In the genomic region with DNA sequence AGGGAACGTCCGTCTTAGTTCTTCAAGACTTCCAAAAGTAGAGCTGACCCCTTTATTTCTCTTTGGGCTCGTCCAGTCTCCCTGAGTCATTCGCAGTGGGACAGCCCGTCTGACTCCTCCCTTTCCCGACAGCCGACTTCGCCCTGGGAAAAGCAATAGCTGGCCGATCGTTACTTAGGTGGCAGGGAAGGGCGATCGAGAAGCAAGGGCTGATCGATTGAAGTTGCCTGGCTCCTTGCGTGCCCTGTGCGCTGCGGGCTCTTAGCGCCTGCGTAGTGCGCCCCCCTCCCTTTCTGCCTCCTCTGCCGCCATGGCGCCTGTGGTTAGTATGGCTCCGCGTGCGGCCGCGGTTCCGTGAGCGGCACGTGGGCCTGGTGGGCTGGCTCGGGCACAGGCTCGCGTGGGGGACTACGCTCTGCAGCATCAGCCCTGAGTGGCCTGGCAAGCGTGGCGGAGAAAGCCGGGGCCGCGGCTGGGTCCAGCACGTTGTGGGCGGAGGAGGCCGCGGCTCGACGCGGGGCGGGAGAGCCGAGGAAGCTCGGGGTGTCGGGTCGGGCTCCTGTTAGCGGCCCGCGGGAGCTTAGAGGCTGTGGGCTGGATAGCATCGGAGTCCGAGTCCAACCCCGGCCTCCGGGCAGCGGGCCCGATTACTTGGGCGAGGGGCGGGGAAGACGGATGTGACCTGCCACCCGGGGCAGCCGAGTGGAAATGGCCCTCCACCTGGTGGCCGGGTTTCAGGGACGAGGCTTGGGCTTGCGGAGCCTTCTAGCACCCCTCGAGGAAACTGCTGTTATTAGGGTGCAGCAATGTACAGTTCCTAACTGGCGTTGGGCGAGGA, we compare ENCODE assay signal across 7 mouse cellular contexts. TPM values are rescaled to one million over a fixed set of nuclear protein-coding genes. Genes with fewer than 3 reads are reported as not detected.
DNase-seq lines count a peak whose midpoint lies in the region; ATAC-seq lines count a peak whose summit lies in the region.

TSS of gene Rpl22 (plus strand) at position 169 of the 838 bp plus-strand sequence.

- peaks cover 18% of the 10 kb centered on the region for H3K36me3 ChIP-seq in intestine, embryonic 16.5 days (ENCODE audit: control insufficient read depth, insufficient read depth, low read length)
- H3K36me3 ChIP-seq in midbrain, embryonic 11.5 days (ENCODE audit: control insufficient read depth, insufficient read depth, low read length), result peaks cover 14% of the 10 kb centered on the region

- H3K4me1 ChIP-seq in intestine, embryonic 16.5 days (ENCODE audit: control insufficient read depth, insufficient read depth, low read length), result peaks cover 16% of the 10 kb centered on the region
- H3K4me1 ChIP-seq in midbrain, embryonic 11.5 days (ENCODE audit: control insufficient read depth, insufficient read depth, low read length), result peaks cover 13% of the 10 kb centered on the region

- ATAC-seq in intestine, embryonic 16.5 days, result peak; percentile 97
- peak; percentile 96 for ATAC-seq in midbrain, embryonic 11.5 days (ENCODE audit: low FRiP score)

- no peaks in the 10 kb centered on the region for H3K9me3 ChIP-seq in intestine, embryonic 16.5 days (ENCODE audit: control insufficient read depth, low read length)
- no peaks in the 10 kb centered on the region for H3K9me3 ChIP-seq in midbrain, embryonic 11.5 days (ENCODE audit: control insufficient read depth, low read length)

- peak within 1 kb of the TSS; percentile 99 for H3K9ac ChIP-seq in intestine, embryonic 16.5 days (ENCODE audit: low read depth, low read length)
- H3K9ac ChIP-seq in midbrain, embryonic 11.5 days (ENCODE audit: low read length), result peak within 1 kb of the TSS; percentile 95

- peak; percentile 94 for DNase-seq in adrenal gland, adult 8-10 months
- peak; percentile 96 for DNase-seq in embryo, embryonic 9.5 days (ENCODE audit: extremely low spot score)
- DNase-seq in gastrocnemius, postnatal 4 days (ENCODE audit: low spot score in 2 of 2), result peak; percentile 72 to 90
- DNase-seq in left cerebral cortex, postnatal 36 days (ENCODE audit: low spot score in 2 of 2), result peak; percentile 95
- peak; percentile 99 for DNase-seq in midbrain, embryonic 11.5 days (ENCODE audit: low spot score, missing footprints)
- peak; percentile 96 for DNase-seq in skeletal muscle tissue, adult 2 months (ENCODE audit: low read depth, low spot score)

- H3K4me3 ChIP-seq in intestine, embryonic 16.5 days (ENCODE audit: low read length), result peak within 1 kb of the TSS; percentile 99
- peak within 1 kb of the TSS; percentile 99 for H3K4me3 ChIP-seq in midbrain, embryonic 11.5 days (ENCODE audit: low read depth, low read length)

- H3K4me2 ChIP-seq in intestine, embryonic 16.5 days (ENCODE audit: low read depth, low read length), result peak within 1 kb of the TSS; percentile 73
- peak within 1 kb of the TSS; percentile 82 for H3K4me2 ChIP-seq in midbrain, embryonic 11.5 days

- intact Hi-C loops in left cerebral cortex, postnatal 36 days (cut with DNase I), result no loop called here

- under 1% methylated on average over 70 of the region's 70 CpGs for WGBS in intestine, embryonic 16.5 days
- WGBS in midbrain, embryonic 11.5 days, result under 1% methylated on average over 69 of the region's 70 CpGs

- H3K27me3 ChIP-seq in intestine, embryonic 16.5 days (replicated peaks; ENCODE audit: control insufficient read depth, insufficient read depth, low read length), result no peaks in the 10 kb centered on the region
- H3K27me3 ChIP-seq in midbrain, embryonic 11.5 days (ENCODE audit: control insufficient read depth, insufficient read depth, low read length), result no peaks in the 10 kb centered on the region

- peak within 1 kb of the TSS; percentile 59; the same call in 1 of the 2 replicates for H3K27ac ChIP-seq in intestine, embryonic 16.5 days (ENCODE audit: low read length)
- H3K27ac ChIP-seq in midbrain, embryonic 11.5 days (ENCODE audit: low read depth, low read length), result no peak within 1 kb of the TSS

RNA-seq across cellular contexts. Expression of gene Rpl22, which starts in this region (rescaled TPM):
- 100 to 1,000 TPM; 415 to 500 (median 453) TPM for total RNA-seq in adrenal gland, adult 8-10 months (2022)
- total RNA-seq in gastrocnemius, postnatal 4 days (2021), result 100 to 1,000 TPM; 405 to 428 TPM
- polyA plus RNA-seq in intestine, embryonic 16.5 days (2015; fragmentation: Nextera tagmentation; extraction: Ambion mirVana), result 281 and 323 TPM in 2 replicates
- total RNA-seq in left cerebral cortex, postnatal 36 days (2021), result 100 to 1,000 TPM; 161 to 162 TPM
- 357 and 368 TPM in 2 replicates for polyA plus RNA-seq in midbrain, embryonic 11.5 days (2014; fragmentation: Nextera tagmentation; extraction: Ambion mirVana)
